8 mouse cellular contexts compared by ENCODE assay signal in the genomic region with DNA sequence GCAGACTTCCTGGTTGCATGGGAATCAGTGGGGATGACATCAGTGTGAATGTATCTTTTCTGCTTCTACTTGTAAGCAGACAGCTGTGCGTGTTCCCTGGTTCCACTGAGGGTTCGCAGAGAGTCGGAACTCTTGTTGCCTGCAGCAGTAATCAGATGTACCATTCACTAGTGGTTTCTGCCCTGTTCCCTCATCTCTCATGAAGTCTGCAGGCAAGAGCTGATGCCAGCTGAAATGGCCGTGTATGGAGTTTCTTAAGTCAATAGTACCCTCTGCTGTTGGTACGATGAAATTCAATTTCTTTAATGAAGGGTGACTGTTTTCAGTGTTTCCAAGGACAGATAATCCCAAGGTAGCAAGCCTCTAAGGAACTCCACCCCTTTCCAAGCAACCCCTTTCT. TPM values are rescaled to one million over a fixed set of nuclear protein-coding genes. Genes with fewer than 3 reads are reported as not detected.
A peak's percentile ranks its signal among the peaks of the same experiment; 100 is the strongest.
DNase-seq lines count a peak whose midpoint lies in the region; ATAC-seq lines count a peak whose summit lies in the region.

No protein-coding gene starts in this region.

- ATAC-seq in kidney, embryonic 16.5 days (ENCODE audit: low FRiP score, low TSS enrichment) = no peak
- 0 out of 2 replicates have a peak, but pooled peaks have one; percentile 47 for ATAC-seq in embryonic facial prominence, embryonic 15.5 days (ENCODE audit: insufficient number of reproducible peaks, low FRiP score, low TSS enrichment, low read depth)
- peak; percentile 52; the same call in 1 of the 2 replicates for ATAC-seq in megakaryocyte progenitor cell, adult 5-6 weeks (replicated peaks; ENCODE audit: poor library complexity)
- no peak for ATAC-seq in CD4-positive, CD25-positive, alpha-beta regulatory T cell, adult 4 months

- DNase-seq in kidney, adult 11 months = peak; percentile 12
- DNase-seq in adrenal gland, postnatal 10 days = peak; percentile 26
- peak; percentile 33 for DNase-seq in kidney, postnatal 10 days
- DNase-seq in thymus, postnatal 14 days = no peak

- 0 out of 2 replicates have a peak, but pooled peaks cover 4% of the 10 kb centered on the region for H3K9me3 ChIP-seq in kidney, embryonic 16.5 days (ENCODE audit: low read length)
- H3K9me3 ChIP-seq in embryonic facial prominence, embryonic 15.5 days (replicated peaks) = no peaks in the 10 kb centered on the region

- H3K4me3 ChIP-seq in kidney, embryonic 16.5 days (ENCODE audit: low read length) = no peak overlapping the region
- H3K4me3 ChIP-seq in embryonic facial prominence, embryonic 15.5 days (replicated peaks) = no peak overlapping the region

- H3K36me3 ChIP-seq in kidney, embryonic 16.5 days (ENCODE audit: insufficient read depth, low read length) = no peaks in the 10 kb centered on the region
- no peaks in the 10 kb centered on the region for H3K36me3 ChIP-seq in embryonic facial prominence, embryonic 15.5 days

- no peaks in the 10 kb centered on the region for H3K27me3 ChIP-seq in kidney, embryonic 16.5 days (ENCODE audit: insufficient read depth, low read length)
- H3K27me3 ChIP-seq in embryonic facial prominence, embryonic 15.5 days = no peaks in the 10 kb centered on the region

- WGBS in kidney, embryonic 16.5 days = 53% methylated on average over 5 of the region's 5 CpGs
- 33% methylated on average over 5 of the region's 5 CpGs for WGBS in embryonic facial prominence, embryonic 15.5 days

- H3K4me2 ChIP-seq in kidney, embryonic 16.5 days (replicated peaks; ENCODE audit: low read depth, low read length) = no peak overlapping the region
- no peak overlapping the region for H3K4me2 ChIP-seq in embryonic facial prominence, embryonic 15.5 days (replicated peaks)

- no peak overlapping the region for H3K27ac ChIP-seq in kidney, embryonic 16.5 days (ENCODE audit: low read length)
- H3K27ac ChIP-seq in embryonic facial prominence, embryonic 15.5 days (replicated peaks) = no peak overlapping the region

- no peak overlapping the region for H3K9ac ChIP-seq in kidney, embryonic 16.5 days (replicated peaks; ENCODE audit: low read length)
- no peak overlapping the region for H3K9ac ChIP-seq in embryonic facial prominence, embryonic 15.5 days

- H3K4me1 ChIP-seq in kidney, embryonic 16.5 days (ENCODE audit: insufficient read depth, low read length) = no peaks in the 10 kb centered on the region
- H3K4me1 ChIP-seq in embryonic facial prominence, embryonic 15.5 days = no peaks in the 10 kb centered on the region

RNA-seq across cellular contexts. Expression of a gene that starts 38.4 kb away (rescaled TPM):
- polyA plus RNA-seq in kidney, embryonic 16.5 days (2015; fragmentation: Nextera tagmentation; extraction: Ambion mirVana) = 21.1 and 21.7 TPM in 2 replicates
- 10 to 100 TPM; 26.9 to 27.9 TPM for total RNA-seq in adrenal gland, postnatal 10 days (2021)
- polyA plus RNA-seq in embryonic facial prominence, embryonic 15.5 days (2015; fragmentation: Nextera tagmentation; extraction: Ambion mirVana) = 19.2 and 23.1 TPM in 2 replicates
- total RNA-seq in megakaryocyte progenitor cell, adult 5-6 weeks (2015) = 0.34 and 0.47 TPM in 2 replicates
- total RNA-seq in megakaryocyte progenitor cell, adult 5-6 weeks (2017) = 1.5 TPM in 2 replicates
- under 1 TPM; 0.08 to 0.47 TPM for polyA plus RNA-seq in CD4-positive, CD25-positive, alpha-beta regulatory T cell, adult 4 months (2017; shearing (Covaris generic))

Comparison
In these comparisons a context has a peak if more than half of its experiments do, and no peak if none do; other contexts are left out.
1. ATAC-seq: peak in embryonic facial prominence, embryonic 15.5 days (single experiment) and megakaryocyte progenitor cell, adult 5-6 weeks (single experiment); none in kidney, embryonic 16.5 days (single experiment) and CD4-positive, CD25-positive, alpha-beta regulatory T cell, adult 4 months (single experiment).
2. RNA of a gene that starts 38.4 kb away (polyA plus RNA-seq): 21.1 to 21.7 TPM in kidney, embryonic 16.5 days and 19.2 to 23.1 TPM in embryonic facial prominence, embryonic 15.5 days; 0.08 to 0.47 TPM in CD4-positive, CD25-positive, alpha-beta regulatory T cell, adult 4 months; every median in the first group is over 10 times any median in the second.